Mouse (Mus musculus) E14TG2a.4 (cell line): Measurements from ENCODE around the gene Sgo1.
"Not testable (repeated sequence)": the region's sequence is repeated elsewhere in the genome, so short reads cannot be mapped to it uniquely, and the experiment has no call there.

Experiments
- CTCF ChIP-seq: conservative IDR thresholded peaks from 2 replicates; pipeline ENCODE4 v1.5.1; 2014; ENCODE audit warnings: low read length
- POU5F1 ChIP-seq: IDR thresholded peaks from 2 replicates; pipeline ENCODE4 v1.6.1; 2014; ENCODE audit warnings: low read length, borderline replicate concordance

DNA sequence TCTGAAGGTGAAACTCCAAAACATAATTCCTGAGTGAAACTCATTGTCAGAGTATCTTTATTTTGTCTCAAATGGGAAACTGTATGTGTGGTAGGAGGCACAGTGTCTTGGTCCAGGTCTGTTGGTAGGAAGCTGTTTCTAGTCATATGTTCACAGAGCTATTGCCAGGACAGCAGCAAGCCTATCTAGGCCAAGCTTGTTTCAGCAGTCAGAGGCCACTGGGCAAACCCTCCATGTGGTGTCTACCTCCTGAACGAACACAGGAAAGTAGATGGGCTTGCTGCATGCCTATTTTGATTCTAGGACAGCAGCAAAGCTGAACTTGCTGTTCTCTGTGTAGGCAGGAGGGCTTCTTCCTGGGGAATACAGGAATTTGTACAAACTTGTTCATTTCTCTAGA, 26.0 kb upstream of the Sgo1 start:
- TF ChIP-seq CTCF, POU5F1: not testable (repeated sequence)
